8 mouse cellular contexts compared by ENCODE assay signal in genomic region chr11:74521981-74522486, GRCm38 (mm10).
DNase-seq lines count a peak whose midpoint lies in the region; ATAC-seq and TF ChIP-seq lines count a peak whose summit lies in the region.

No protein-coding gene starts in this region.

- H3K4me3 ChIP-seq in cerebellum, adult 2 months (replicated peaks; ENCODE audit: insufficient read depth, low read depth, low read length) = peak overlapping the region; percentile 93
- peak overlapping the region; percentile 54 for H3K4me3 ChIP-seq in testis, adult 2 months (ENCODE audit: control insufficient read depth, low read depth, low read length)
- H3K4me3 ChIP-seq in forebrain, postnatal 0 days (ENCODE audit: low read depth, low read length) = peak overlapping the region; percentile 74
- H3K4me3 ChIP-seq in hindbrain, postnatal 0 days (ENCODE audit: low read length) = peak overlapping the region; percentile 74

- H3K27me3 ChIP-seq in cerebellum, adult 2 months (ENCODE audit: control insufficient read depth, insufficient read depth, low read length) = no peaks in the 10 kb centered on the region
- no peaks in the 10 kb centered on the region for H3K27me3 ChIP-seq in testis, adult 2 months (ENCODE audit: control insufficient read depth, insufficient read depth, low read length)
- H3K27me3 ChIP-seq in forebrain, postnatal 0 days (ENCODE audit: insufficient read depth, low read length) = no peaks in the 10 kb centered on the region; the same call in 1 of the 2 replicates
- H3K27me3 ChIP-seq in hindbrain, postnatal 0 days (ENCODE audit: insufficient read depth, low read length) = no peaks in the 10 kb centered on the region

- peak; percentile 60 for ATAC-seq in forebrain, postnatal 0 days
- ATAC-seq in hindbrain, postnatal 0 days = 0 out of 2 replicates have a peak, but pooled peaks have one; percentile 16
- 0 out of 2 replicates have a peak, but pooled peaks have one; percentile 18 for ATAC-seq in megakaryocyte progenitor cell, adult 5-6 weeks (replicated peaks; ENCODE audit: poor library complexity)

- H3K9ac ChIP-seq in forebrain, postnatal 0 days = peak overlapping the region; percentile 68
- peak overlapping the region; percentile 72 for H3K9ac ChIP-seq in hindbrain, postnatal 0 days (replicated peaks; ENCODE audit: low read length)

- peak in 1 of 2 experiments; percentile 41 for DNase-seq in cerebellum, adult 2 months
- DNase-seq in cerebellum, adult 11-12 months = no peak
- DNase-seq in testis, postnatal 14 days (ENCODE audit: low spot score) = no peak
- peak; percentile 53 for DNase-seq in forebrain, postnatal 0 days
- DNase-seq in hindbrain, postnatal 0 days (ENCODE audit: low spot score) = peak; percentile 38
- DNase-seq in thymus, postnatal 25 days = peak; percentile 10

- H3K9me3 ChIP-seq in forebrain, postnatal 0 days (ENCODE audit: low read length) = no peaks in the 10 kb centered on the region
- no peaks in the 10 kb centered on the region for H3K9me3 ChIP-seq in hindbrain, postnatal 0 days (ENCODE audit: low read length)

- TF ChIP-seq POLR2A in cerebellum, adult 2 months (IDR thresholded peaks at IDR 0.05; ENCODE audit: borderline replicate concordance, insufficient read depth, low read length) = no peak
- TF ChIP-seq POLR2A in testis, adult 2 months (IDR thresholded peaks at IDR 0.05; ENCODE audit: control insufficient read depth, low read depth, low read length) = no peak

- no peak for TF ChIP-seq CTCF in cerebellum, adult 2 months (IDR thresholded peaks at IDR 0.05; ENCODE audit: borderline replicate concordance, insufficient read depth, low read depth, low read length)
- TF ChIP-seq CTCF in testis, adult 2 months (IDR thresholded peaks at IDR 0.05; ENCODE audit: control insufficient read depth, insufficient read depth, insufficient replicate concordance, low read depth, low read length) = no peak
- TF ChIP-seq CTCF in forebrain, postnatal 0 days (IDR thresholded peaks at IDR 0.05; ENCODE audit: low read depth) = no peak
- TF ChIP-seq CTCF in hindbrain, postnatal 0 days (IDR thresholded peaks at IDR 0.05; ENCODE audit: low read depth) = no peak

- WGBS in cerebellum, adult 2 months = under 1% methylated on average over 29 of the region's 29 CpGs
- WGBS in forebrain, postnatal 0 days = 3% methylated on average over 29 of the region's 29 CpGs
- under 1% methylated on average over 29 of the region's 29 CpGs for WGBS in hindbrain, postnatal 0 days

- H3K4me2 ChIP-seq in forebrain, postnatal 0 days (ENCODE audit: low read depth) = peak overlapping the region; percentile 99
- peak overlapping the region; percentile 99 for H3K4me2 ChIP-seq in hindbrain, postnatal 0 days (ENCODE audit: low read depth, low read length)

- peaks cover 8% of the 10 kb centered on the region for H3K4me1 ChIP-seq in cerebellum, adult 2 months (ENCODE audit: control insufficient read depth, insufficient read depth, low read length)
- H3K4me1 ChIP-seq in testis, adult 2 months (ENCODE audit: control insufficient read depth, insufficient read depth, low read length) = peaks cover 8% of the 10 kb centered on the region
- H3K4me1 ChIP-seq in forebrain, postnatal 0 days (ENCODE audit: insufficient read depth) = peaks cover 12% of the 10 kb centered on the region
- peaks cover 12% of the 10 kb centered on the region; the same call in 1 of the 2 replicates for H3K4me1 ChIP-seq in hindbrain, postnatal 0 days (ENCODE audit: insufficient read depth, low read length)

- H3K27ac ChIP-seq in cerebellum, adult 2 months (ENCODE audit: insufficient read depth, low read length) = no peak overlapping the region
- no peak overlapping the region for H3K27ac ChIP-seq in testis, adult 2 months (ENCODE audit: control insufficient read depth, insufficient read depth, low read depth, low read length)
- no peak overlapping the region for H3K27ac ChIP-seq in forebrain, postnatal 0 days (ENCODE audit: low read depth, low read length)
- 0 out of 2 replicates have a peak overlapping the region, but pooled peaks have one; percentile 20 for H3K27ac ChIP-seq in hindbrain, postnatal 0 days

- H3K36me3 ChIP-seq in testis, adult 2 months (ENCODE audit: control insufficient read depth, insufficient read depth, low read length) = no peaks in the 10 kb centered on the region
- no peaks in the 10 kb centered on the region for H3K36me3 ChIP-seq in forebrain, postnatal 0 days (ENCODE audit: insufficient read depth)
- no peaks in the 10 kb centered on the region for H3K36me3 ChIP-seq in hindbrain, postnatal 0 days (ENCODE audit: insufficient read depth, low read length)

Comparison
In these comparisons a context has a peak if more than half of its experiments do, and no peak if none do; other contexts are left out.
1. DNase-seq: peak in forebrain, postnatal 0 days (single experiment), hindbrain, postnatal 0 days (single experiment) and thymus, postnatal 25 days (single experiment); none in cerebellum, adult 11-12 months (single experiment) and testis, postnatal 14 days (single experiment).
2. Peak in every context shown above with its lines, with median percentiles within 50 percentile points of each other: H3K4me3 ChIP-seq and ATAC-seq.